21 mouse cellular contexts compared by ENCODE assay signal in genomic region chr7:24859234-24859633, GRCm38 (mm10). TPM values are rescaled to one million over a fixed set of nuclear protein-coding genes. Genes with fewer than 3 reads are reported as not detected.
DNase-seq lines count a peak whose midpoint lies in the region; ATAC-seq and TF ChIP-seq lines count a peak whose summit lies in the region.
"Had no signal": no experiment of that assay in that cellular context is flagged by ENCODE, and none has a peak within 500 bp of the region (broad histone marks: within the 10 kb centered on the region; RNA-seq: fewer than 3 reads in every experiment).

No protein-coding gene starts in this region.

- H3K27ac ChIP-seq in heart, embryonic 13.5 days (replicated peaks), result no peak overlapping the region
- H3K27ac ChIP-seq in liver, postnatal 0 days (ENCODE audit: low read depth), result peak overlapping the region; percentile 79
- H3K27ac ChIP-seq: hindbrain, embryonic 14.5 days; neural tube, embryonic 13.5 days had no signal

- peak; percentile 84 for TF ChIP-seq EP300 in liver, postnatal 0 days (IDR thresholded peaks at IDR 0.05; ENCODE audit: low read depth)

- no peak overlapping the region for H3K4me2 ChIP-seq in heart, embryonic 13.5 days
- peak overlapping the region; percentile 38; the same call in 1 of the 2 replicates for H3K4me2 ChIP-seq in liver, postnatal 0 days (ENCODE audit: low read depth, low read length)
- H3K4me2 ChIP-seq: hindbrain, embryonic 14.5 days; lung, embryonic 14.5 days; neural tube, embryonic 13.5 days had no signal

- 60% methylated on average over 5 of the region's 5 CpGs for WGBS in heart, embryonic 13.5 days
- WGBS in liver, postnatal 0 days (ENCODE audit: insufficient replicate concordance), result 47% methylated on average over 5 of the region's 5 CpGs

- no peaks in the 10 kb centered on the region for H3K36me3 ChIP-seq in heart, embryonic 13.5 days
- H3K36me3 ChIP-seq in G1E (replicated peaks), result no peaks in the 10 kb centered on the region
- H3K36me3 ChIP-seq in erythroblast, embryonic 14.5 days (ENCODE audit: control insufficient read depth), result peaks cover 14% of the 10 kb centered on the region
- H3K36me3 ChIP-seq in liver, postnatal 0 days (replicated peaks; ENCODE audit: insufficient read depth, low read length), result no peaks in the 10 kb centered on the region
- H3K36me3 ChIP-seq: neural tube, embryonic 13.5 days had no signal

- intact Hi-C loops in heart, postnatal 10 days (cut with DNase I), result no loop called here

- ATAC-seq in heart, embryonic 13.5 days (ENCODE audit: extremely low read depth, insufficient number of reproducible peaks, low FRiP score, low TSS enrichment), result 0 out of 2 replicates have a peak, but pooled peaks have one; percentile 51
- peak; percentile 83 for ATAC-seq in G1E (ENCODE audit: extremely low read depth, insufficient number of reproducible peaks, low FRiP score, poor library complexity, severe bottlenecking)
- ATAC-seq in liver, postnatal 0 days, result peak; percentile 99
- ATAC-seq in inflammation-experienced regulatory T-cells, adult 6 months, result no peak

- H3K9ac ChIP-seq in heart, embryonic 13.5 days, result no peak overlapping the region
- peak overlapping the region; percentile 40 for H3K9ac ChIP-seq in liver, postnatal 0 days (replicated peaks)
- H3K9ac ChIP-seq: hindbrain, embryonic 14.5 days; lung, embryonic 14.5 days; neural tube, embryonic 13.5 days had no signal

- no peak for TF ChIP-seq CTCF in G1E (IDR thresholded peaks at IDR 0.05; ENCODE audit: low read depth, low read length)
- TF ChIP-seq CTCF in liver, postnatal 0 days (IDR thresholded peaks at IDR 0.05; ENCODE audit: low read depth), result no peak

- DNase-seq in heart, postnatal 10 days, result no peak
- DNase-seq in G1E (ENCODE audit: low spot score), result no peak
- DNase-seq in liver, postnatal 0 days, result peak; percentile 57
- DNase-seq in adrenal gland, postnatal 10 days, result no peak
- DNase-seq in kidney, postnatal 4 days, result no peak
- DNase-seq: cerebellum, postnatal 14 days; kidney, adult 18-20 months; left cerebral cortex, postnatal 4 days; lung, embryonic 14.5 days had no signal

- H3K9me3 ChIP-seq in heart, embryonic 13.5 days, result no peaks in the 10 kb centered on the region
- 0 out of 2 replicates have a peak, but pooled peaks cover 2% of the 10 kb centered on the region for H3K9me3 ChIP-seq in G1E (replicated peaks)
- H3K9me3 ChIP-seq in erythroblast, embryonic 14.5 days (ENCODE audit: control insufficient read depth, low read length), result peaks cover 9% of the 10 kb centered on the region
- no peaks in the 10 kb centered on the region for H3K9me3 ChIP-seq in liver, postnatal 0 days (ENCODE audit: low read length)
- H3K9me3 ChIP-seq: neural tube, embryonic 13.5 days had no signal

- no peaks in the 10 kb centered on the region for H3K4me1 ChIP-seq in heart, embryonic 13.5 days
- H3K4me1 ChIP-seq in G1E (ENCODE audit: insufficient read depth, low read depth, low read length), result peaks cover 44% of the 10 kb centered on the region
- H3K4me1 ChIP-seq in erythroblast, embryonic 14.5 days (ENCODE audit: control insufficient read depth), result peaks cover 81% of the 10 kb centered on the region
- H3K4me1 ChIP-seq in liver, postnatal 0 days (ENCODE audit: insufficient read depth), result peaks cover 18% of the 10 kb centered on the region
- H3K4me1 ChIP-seq: neural tube, embryonic 13.5 days had no signal

- H3K27me3 ChIP-seq in heart, embryonic 13.5 days (replicated peaks), result peaks cover 3% of the 10 kb centered on the region; the same call in 1 of the 2 replicates
- H3K27me3 ChIP-seq in G1E (ENCODE audit: insufficient read depth, low read length), result peaks cover 16% of the 10 kb centered on the region
- peaks cover 4% of the 10 kb centered on the region for H3K27me3 ChIP-seq in erythroblast, embryonic 14.5 days (ENCODE audit: control insufficient read depth)
- no peaks in the 10 kb centered on the region for H3K27me3 ChIP-seq in liver, postnatal 0 days (ENCODE audit: insufficient read depth, low read length)
- H3K27me3 ChIP-seq: neural tube, embryonic 13.5 days had no signal

- H3K4me3 ChIP-seq in heart, embryonic 13.5 days, result no peak overlapping the region
- no peak overlapping the region for H3K4me3 ChIP-seq in G1E (ENCODE audit: low read depth, low read length)
- H3K4me3 ChIP-seq in erythroblast, embryonic 14.5 days (replicated peaks), result peak overlapping the region; percentile 41
- H3K4me3 ChIP-seq in liver, postnatal 0 days (ENCODE audit: low read depth, low read length), result no peak overlapping the region
- H3K4me3 ChIP-seq: neural tube, embryonic 13.5 days had no signal

RNA-seq across cellular contexts. Expression of gene Gm9844, which starts 2.8 kb away (rescaled TPM):
- 10.6 and 11.8 TPM in 2 replicates for polyA plus RNA-seq in heart, embryonic 13.5 days (2015; fragmentation: Nextera tagmentation; extraction: Ambion mirVana)
- total RNA-seq in heart, postnatal 10 days (2021), result 1 to 10 TPM in 1 of 2 experiments, not detected in 1; 2.3 TPM
- total RNA-seq in G1E (2014; fragmentation: Nextera tagmentation), result not detected in 2 replicates
- total RNA-seq in G1E (2017), result not detected in 2 replicates
- 1.3 and 1.7 TPM in 2 replicates for polyA plus RNA-seq in G1E (2012)
- 2.5 and 6.9 TPM in 2 replicates for polyA plus RNA-seq in erythroblast, embryonic 14.5 days (2012)
- polyA plus RNA-seq in liver, postnatal 0 days (2015; fragmentation: Nextera tagmentation; extraction: Ambion mirVana), result 1.6 and 2.7 TPM in 2 replicates
- total RNA-seq in adrenal gland, postnatal 10 days (2021), result 1 to 10 TPM in 1 of 2 experiments, not detected in 1; 2.6 TPM
- polyA plus RNA-seq in inflammation-experienced regulatory T-cells, adult 6 months (2017; shearing (Covaris generic)), result 10 to 100 TPM; 14.1 to 61.2 (median 46.0) TPM
- total RNA-seq: adrenal gland, adult 18-20 months had no signal
- polyA plus RNA-seq: small intestine, adult 2 months had no signal

RNA-seq across cellular contexts. Expression of gene Lypd4, which starts 10.5 kb away (rescaled TPM):
- not detected in 2 replicates for polyA plus RNA-seq in heart, embryonic 13.5 days (2015; fragmentation: Nextera tagmentation; extraction: Ambion mirVana)
- total RNA-seq in heart, postnatal 10 days (2021), result not detected
- total RNA-seq in G1E (2014; fragmentation: Nextera tagmentation) (not detected in 2 replicates), G1E (2017) (0.11 and 0.17 TPM in 2 replicates)
- polyA plus RNA-seq in G1E (2012), result not detected in 2 replicates
- polyA plus RNA-seq in erythroblast, embryonic 14.5 days (2012), result 0.06 TPM in 1 of 2 replicates, not detected in the other
- polyA plus RNA-seq in liver, postnatal 0 days (2015; fragmentation: Nextera tagmentation; extraction: Ambion mirVana), result not detected in 2 replicates
- total RNA-seq in adrenal gland, postnatal 10 days (2021), result not detected
- polyA plus RNA-seq in inflammation-experienced regulatory T-cells, adult 6 months (2017; shearing (Covaris generic)), result not detected
- total RNA-seq: adrenal gland, adult 18-20 months; gastrocnemius, postnatal 4 days; left cerebral cortex, postnatal 4 days; monocyte, adult 5-6 weeks had no signal
- polyA plus RNA-seq: brain, embryonic 14.5 days; heart, embryonic 16.5 days; hindbrain, embryonic 14.5 days; large intestine, adult 2 months; lung, embryonic 14.5 days; neural tube, embryonic 13.5 days; small intestine, adult 2 months had no signal

RNA-seq across cellular contexts. Expression of gene Dmrtc2, which starts 10.6 kb away (rescaled TPM):
- 0.08 TPM in 1 of 2 replicates, not detected in the other for polyA plus RNA-seq in heart, embryonic 13.5 days (2015; fragmentation: Nextera tagmentation; extraction: Ambion mirVana)
- total RNA-seq in heart, postnatal 10 days (2021), result not detected
- total RNA-seq in G1E (2014; fragmentation: Nextera tagmentation) (not detected in 2 replicates), G1E (2017) (not detected in 2 replicates)
- not detected in 2 replicates for polyA plus RNA-seq in G1E (2012)
- not detected in 2 replicates for polyA plus RNA-seq in erythroblast, embryonic 14.5 days (2012)
- not detected in 2 replicates for polyA plus RNA-seq in liver, postnatal 0 days (2015; fragmentation: Nextera tagmentation; extraction: Ambion mirVana)
- total RNA-seq in adrenal gland, postnatal 10 days (2021), result not detected
- not detected for polyA plus RNA-seq in inflammation-experienced regulatory T-cells, adult 6 months (2017; shearing (Covaris generic))
- total RNA-seq: adrenal gland, adult 18-20 months; gastrocnemius, postnatal 4 days; left cerebral cortex, postnatal 4 days; monocyte, adult 5-6 weeks had no signal
- polyA plus RNA-seq: heart, embryonic 16.5 days; large intestine, adult 2 months; lung, embryonic 14.5 days; neural tube, embryonic 13.5 days; small intestine, adult 2 months had no signal

RNA-seq across cellular contexts. Expression of gene Rps19, which starts 24.9 kb away (rescaled TPM):
- 1,220 and 1,401 TPM in 2 replicates for polyA plus RNA-seq in heart, embryonic 13.5 days (2015; fragmentation: Nextera tagmentation; extraction: Ambion mirVana)
- 100 to 1,000 TPM; 752 to 777 TPM for total RNA-seq in heart, postnatal 10 days (2021)
- total RNA-seq in G1E (2014; fragmentation: Nextera tagmentation), result 877 and 949 TPM in 2 replicates
- total RNA-seq in G1E (2017), result 1,262 and 1,401 TPM in 2 replicates
- 2,998 and 3,499 TPM in 2 replicates for polyA plus RNA-seq in G1E (2012)
- polyA plus RNA-seq in erythroblast, embryonic 14.5 days (2012), result 189 and 353 TPM in 2 replicates
- 1,140 and 1,164 TPM in 2 replicates for polyA plus RNA-seq in liver, postnatal 0 days (2015; fragmentation: Nextera tagmentation; extraction: Ambion mirVana)
- total RNA-seq in adrenal gland, postnatal 10 days (2021), result 1,000 to 10,000 TPM; 1,109 to 1,195 TPM
- over 10,000 TPM in 2 of 3 experiments, 1,000 to 10,000 TPM in 1; 7,402 to 12,964 (median 12,716) TPM for polyA plus RNA-seq in inflammation-experienced regulatory T-cells, adult 6 months (2017; shearing (Covaris generic))

RNA-seq across cellular contexts. Expression of gene Cd79a, which starts 37.9 kb away (rescaled TPM):
- 0.25 and 0.39 TPM in 2 replicates for polyA plus RNA-seq in heart, embryonic 13.5 days (2015; fragmentation: Nextera tagmentation; extraction: Ambion mirVana)
- total RNA-seq in heart, postnatal 10 days (2021), result 1 to 10 TPM; 1.3 to 1.8 TPM
- not detected in 2 replicates for total RNA-seq in G1E (2014; fragmentation: Nextera tagmentation)
- 0.11 TPM in 1 of 2 replicates, not detected in the other for total RNA-seq in G1E (2017)
- 0.04 TPM in 1 of 2 replicates, not detected in the other for polyA plus RNA-seq in G1E (2012)
- polyA plus RNA-seq in erythroblast, embryonic 14.5 days (2012), result 0.08 and 0.10 TPM in 2 replicates
- 32.0 and 34.0 TPM in 2 replicates for polyA plus RNA-seq in liver, postnatal 0 days (2015; fragmentation: Nextera tagmentation; extraction: Ambion mirVana)
- total RNA-seq in adrenal gland, postnatal 10 days (2021), result 1 to 10 TPM; 9.6 to 9.8 TPM
- polyA plus RNA-seq in inflammation-experienced regulatory T-cells, adult 6 months (2017; shearing (Covaris generic)), result 10 to 100 TPM in 2 of 3 experiments, 1 to 10 TPM in 1; 2.2 to 13.5 (median 10.8) TPM
